Mouse (Mus musculus) MEL (cell line): Measurements from ENCODE around the gene Tnrc6c. TPM values are rescaled to one million over a fixed set of nuclear protein-coding genes. Genes with fewer than 3 reads are reported as not detected.

Experiments used
- DNase-seq: peaks from one replicate; pipeline ENCODE4 v3.0.0; 2011; ENCODE audit warnings: low read depth, low spot score
- H3K27ac ChIP-seq: 2 replicates; pipeline ENCODE4 v1.5.1; 2012; ENCODE audit warnings: low read depth, mild to moderate bottlenecking, control low read depth, low read length, moderate library complexity; ENCODE audit not compliant: control insufficient read depth
- H3K27me3 ChIP-seq, 2 experiments: fragments of 150-350 bp in 1 of 2; sonication (generic) in 1 of 2; 2 replicates each; pipeline ENCODE4 v1.6.1; 2012; ENCODE audit warnings: low read length in 2 of 2, mild to moderate bottlenecking in 2 of 2, improper control_type of control experiment in 1 of 2, moderate library complexity in 1 of 2; ENCODE audit not compliant: insufficient read depth in 2 of 2, control insufficient read depth in 1 of 2
- H3K36me3 ChIP-seq, 2 experiments: 2 replicates each; pipeline ENCODE4 v1.6.1; 2012 to 2014; ENCODE audit warnings: low read length in 2 of 2, improper control_type of control experiment in 1 of 2, inconsistent platforms in 1 of 2, mild to moderate bottlenecking in 1 of 2; ENCODE audit not compliant: insufficient read depth in 2 of 2, control insufficient read depth in 1 of 2
- H3K4me1 ChIP-seq, 2 experiments: fragments of 150-350 bp in 1 of 2; sonication (generic) in 1 of 2; 2 replicates each; pipeline ENCODE4 v1.6.1; 2012; ENCODE audit warnings: low read length in 2 of 2, improper control_type of control experiment in 1 of 2, mild to moderate bottlenecking in 1 of 2; ENCODE audit not compliant: insufficient read depth in 2 of 2, control insufficient read depth in 1 of 2
- H3K4me3 ChIP-seq, 2 experiments: fragments of 150-350 bp in 1 of 2; sonication (generic) in 1 of 2; 2 replicates each; pipeline ENCODE4 v1.5.1; 2012; ENCODE audit warnings: low read depth in 2 of 2, low read length in 2 of 2, mild to moderate bottlenecking in 2 of 2, moderate library complexity in 2 of 2, control low read depth in 1 of 2, improper control_type of control experiment in 1 of 2; ENCODE audit not compliant: control insufficient read depth in 1 of 2, insufficient read depth in 1 of 2
- H3K79me2 ChIP-seq: 2 replicates; pipeline ENCODE4 v1.6.1; 2012; ENCODE audit warnings: mild to moderate bottlenecking, low read length, moderate library complexity; ENCODE audit not compliant: control insufficient read depth, poor library complexity, insufficient read depth
- H3K9ac ChIP-seq: 2 replicates; pipeline ENCODE4 v1.6.1; 2012; ENCODE audit warnings: low read depth, mild to moderate bottlenecking, control low read depth, low read length, moderate library complexity; ENCODE audit not compliant: control insufficient read depth, poor library complexity, severe bottlenecking
- H3K9me3 ChIP-seq: fragments of 150-350 bp; sonication (generic); replicated peaks from 2 replicates; pipeline ENCODE4 v1.6.1; 2012; ENCODE audit warnings: mild to moderate bottlenecking, low read length, improper control_type of control experiment, moderate library complexity; ENCODE audit not compliant: insufficient read depth
- BHLHE40 ChIP-seq: IDR thresholded peaks from 2 replicates; pipeline ENCODE4 v1.6.1; 2012; ENCODE audit warnings: low read depth, mild to moderate bottlenecking, inconsistent platforms, low read length, improper control_type of control experiment, borderline replicate concordance
- CHD1 ChIP-seq: IDR thresholded peaks from 2 replicates; pipeline ENCODE4 v1.6.1; 2012; ENCODE audit warnings: low read depth, mild to moderate bottlenecking, inconsistent platforms, low read length, improper control_type of control experiment
- CHD2 ChIP-seq: IDR thresholded peaks from 2 replicates; pipeline ENCODE4 v1.6.1; 2011; ENCODE audit warnings: low read length, improper control_type of control experiment
- CTCF ChIP-seq, 3 experiments: IDR thresholded peaks in 2 of 3; conservative IDR thresholded peaks in 1 of 3; 2 replicates each; pipeline ENCODE4 v1.5.1; 2011 to 2012; ENCODE audit warnings: low read length in 3 of 3, low read depth in 2 of 3, mild to moderate bottlenecking in 2 of 3, improper control_type of control experiment in 1 of 3, inconsistent platforms in 1 of 3, mixed read lengths in 1 of 3, moderate library complexity in 1 of 3; ENCODE audit not compliant: control insufficient read depth in 1 of 3, insufficient read depth in 1 of 3, poor library complexity in 1 of 3, severe bottlenecking in 1 of 3
- E2F4 ChIP-seq: IDR thresholded peaks from 2 replicates; pipeline ENCODE4 v1.6.1; 2011; ENCODE audit warnings: low read depth, low read length, improper control_type of control experiment, borderline replicate concordance
- ELF1 ChIP-seq: IDR thresholded peaks from 2 replicates; pipeline ENCODE4 v1.6.1; 2014; ENCODE audit warnings: low read depth, mild to moderate bottlenecking, inconsistent platforms, low read length, improper control_type of control experiment, moderate library complexity
- EP300 ChIP-seq, 2 experiments: IDR thresholded peaks; 2 replicates each; pipeline ENCODE4 v1.6.1; 2011; ENCODE audit warnings: improper control_type of control experiment in 2 of 2, low read length in 2 of 2, low read depth in 1 of 2, mild to moderate bottlenecking in 1 of 2
- GATA1 ChIP-seq: IDR thresholded peaks from 2 replicates; pipeline ENCODE4 v1.6.1; 2011; ENCODE audit warnings: low read depth, low read length, improper control_type of control experiment
- KAT2A ChIP-seq: conservative IDR thresholded peaks from 2 replicates; pipeline ENCODE4 v1.6.1; 2012; ENCODE audit warnings: low read depth, low read length, improper control_type of control experiment, inconsistent platforms
- MAFK ChIP-seq: IDR thresholded peaks from 2 replicates; pipeline ENCODE4 v1.6.1; 2011; ENCODE audit warnings: low read depth, mild to moderate bottlenecking, low read length, improper control_type of control experiment, borderline replicate concordance
- MAX ChIP-seq: IDR thresholded peaks from 2 replicates; pipeline ENCODE4 v1.6.1; 2011; ENCODE audit warnings: low read length, improper control_type of control experiment
- MAZ ChIP-seq: IDR thresholded peaks from 2 replicates; pipeline ENCODE4 v1.6.1; 2012; ENCODE audit warnings: low read depth, mild to moderate bottlenecking, inconsistent platforms, low read length, improper control_type of control experiment
- MEF2A ChIP-seq: IDR thresholded peaks from 2 replicates; pipeline ENCODE4 v1.6.1; 2014; ENCODE audit warnings: low read depth, mild to moderate bottlenecking, inconsistent platforms, low read length, improper control_type of control experiment; ENCODE audit not compliant: poor library complexity, insufficient replicate concordance, severe bottlenecking; ENCODE audit errors: extremely low read depth
- MXI1 ChIP-seq: IDR thresholded peaks from 2 replicates; pipeline ENCODE4 v1.6.1; 2011; ENCODE audit warnings: mild to moderate bottlenecking, low read depth, low read length, improper control_type of control experiment
- NELFE ChIP-seq: IDR thresholded peaks from 2 replicates; pipeline ENCODE4 v1.6.1; 2011; ENCODE audit warnings: low read depth, low read length, improper control_type of control experiment
- NRF1 ChIP-seq: IDR thresholded peaks from 2 replicates; pipeline ENCODE4 v1.6.1; 2014; ENCODE audit warnings: low read depth, mild to moderate bottlenecking, inconsistent platforms, low read length, improper control_type of control experiment, moderate library complexity; ENCODE audit not compliant: poor library complexity, insufficient read depth, severe bottlenecking
- POLR2A ChIP-seq, 2 experiments: IDR thresholded peaks; 2 replicates each; pipeline ENCODE4 v1.6.1; 2011 to 2012; ENCODE audit warnings: low read length in 2 of 2, mild to moderate bottlenecking in 2 of 2, control low read depth in 1 of 2, improper control_type of control experiment in 1 of 2, low read depth in 1 of 2, moderate library complexity in 1 of 2; ENCODE audit not compliant: control insufficient read depth in 1 of 2, insufficient read depth in 1 of 2, poor library complexity in 1 of 2
- RAD21 ChIP-seq: IDR thresholded peaks from 2 replicates; pipeline ENCODE4 v1.6.1; 2011; ENCODE audit warnings: mild to moderate bottlenecking, low read depth, low read length, improper control_type of control experiment
- RCOR1 ChIP-seq: IDR thresholded peaks from 2 replicates; pipeline ENCODE4 v1.6.1; 2012; ENCODE audit warnings: low read depth, mild to moderate bottlenecking, inconsistent platforms, low read length, improper control_type of control experiment
- SIN3A ChIP-seq: IDR thresholded peaks from 2 replicates; pipeline ENCODE4 v1.6.1; 2012; ENCODE audit warnings: low read length, improper control_type of control experiment, inconsistent platforms
- TAL1 ChIP-seq: IDR thresholded peaks from 2 replicates; pipeline ENCODE4 v1.6.1; 2012; ENCODE audit warnings: mild to moderate bottlenecking, inconsistent platforms, low read length, moderate library complexity, mixed read lengths
- TBP ChIP-seq: IDR thresholded peaks from 2 replicates; pipeline ENCODE4 v1.8.0; 2011; ENCODE audit warnings: low read depth, low read length, improper control_type of control experiment
- TCF12 ChIP-seq: IDR thresholded peaks from 2 replicates; pipeline ENCODE4 v1.6.1; 2014; ENCODE audit warnings: low read depth, mild to moderate bottlenecking, inconsistent platforms, low read length, improper control_type of control experiment, moderate library complexity
- UBTF ChIP-seq: IDR thresholded peaks from 2 replicates; pipeline ENCODE4 v1.6.1; 2012; ENCODE audit warnings: low read depth, mild to moderate bottlenecking, inconsistent platforms, low read length, improper control_type of control experiment, moderate library complexity, borderline replicate concordance; ENCODE audit not compliant: insufficient read depth
- USF2 ChIP-seq, 2 experiments: IDR thresholded peaks; 2 replicates each; pipeline ENCODE4 v1.6.1; 2011 to 2012; ENCODE audit warnings: improper control_type of control experiment in 2 of 2, low read length in 2 of 2, borderline replicate concordance in 1 of 2, inconsistent platforms in 1 of 2, low read depth in 1 of 2, mild to moderate bottlenecking in 1 of 2; ENCODE audit not compliant: insufficient read depth in 1 of 2
- ZC3H11A ChIP-seq: IDR thresholded peaks from 2 replicates; pipeline ENCODE4 v1.6.1; 2012; ENCODE audit warnings: low read depth, mild to moderate bottlenecking, inconsistent platforms, low read length, improper control_type of control experiment
- ZMIZ1 ChIP-seq: IDR thresholded peaks from 2 replicates; pipeline ENCODE4 v1.6.1; 2012; ENCODE audit warnings: low read depth, mild to moderate bottlenecking, inconsistent platforms, low read length, improper control_type of control experiment, moderate library complexity
- polyA plus RNA-seq, 2 experiments: library from polyadenylated mRNA; stranded (reverse) in 1 of 2; unstranded in 1 of 2; fragments of >175 nt in 1 of 2; fragments of >200 nt in 1 of 2; gene quantifications; 2 replicates each; pipeline versions ENCODE4 v1.2.1 to v1.2.4; 2012; ENCODE audit warnings: low replicate concordance in 2 of 2, low read depth in 1 of 2; ENCODE audit not compliant: insufficient read length in 2 of 2, insufficient read depth in 1 of 2, missing spikeins in 1 of 2
- total RNA-seq: library from RNA; depleted of rRNA; stranded (reverse); fragments of 300-350 nt; gene quantifications from 2 replicates; pipeline ENCODE4 v1.2.3, GENCODE M21; 2012

The Tnrc6c gene
- total and polyA plus RNA-seq, 3 experiments: 16.0 to 19.1 TPM; not detected in 1

DNA sequence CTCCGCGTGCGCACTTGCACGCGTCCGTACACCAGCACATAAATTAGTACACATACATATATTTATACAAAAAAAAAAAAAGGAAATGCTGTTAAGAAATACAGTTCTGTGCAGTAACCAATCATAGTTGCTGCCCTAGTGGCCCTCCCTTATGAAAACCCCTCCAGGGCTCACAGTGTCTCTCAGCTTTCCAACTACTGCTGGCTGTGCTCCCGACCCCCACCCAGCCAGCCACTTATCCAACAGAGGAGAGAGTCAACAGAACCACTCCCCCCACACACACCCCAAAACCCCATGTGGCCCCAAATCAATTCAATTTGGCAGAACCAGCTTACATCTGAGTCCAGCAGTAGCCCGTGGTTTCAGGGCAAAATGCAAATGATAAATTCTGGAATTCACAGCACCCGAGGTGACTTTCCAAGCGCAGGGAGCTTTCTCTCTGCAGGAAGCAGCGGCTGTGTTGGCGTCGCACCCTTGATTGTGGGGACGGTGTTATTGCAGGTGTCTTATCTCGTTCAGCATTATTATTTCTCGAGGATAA lies 36.7 kb upstream of the Tnrc6c start:
- no peak overlapping the region for H3K9ac ChIP-seq
- no peaks in the 10 kb centered on the region for H3K4me1 ChIP-seq
- no peaks in the 10 kb centered on the region for H3K9me3 ChIP-seq
- TF ChIP-seq BHLHE40: no peak
- TF ChIP-seq CHD2: no peak
- TF ChIP-seq NELFE: no peak
- TF ChIP-seq TBP: no peak
- TF ChIP-seq CTCF (IDR thresholded peaks at IDR 0.05 in 2 of 3, conservative IDR thresholded peaks at IDR 0.05 in 1 of 3; ENCODE audit: control insufficient read depth in 1 of 3, insufficient read depth in 1 of 3, low read depth in 2 of 3, low read length in 3 of 3, poor library complexity in 1 of 3, severe bottlenecking in 1 of 3): no peak
- no peak for TF ChIP-seq ZMIZ1
- no peak for TF ChIP-seq CHD1
- TF ChIP-seq MEF2A: no peak
- TF ChIP-seq RCOR1: no peak
- TF ChIP-seq MAX: no peak
- no peak for TF ChIP-seq MAZ
- no peak for TF ChIP-seq EP300 (IDR thresholded peaks at IDR 0.05; ENCODE audit: low read depth in 1 of 2, low read length in 2 of 2)
- TF ChIP-seq RAD21: no peak
- no peak for TF ChIP-seq MAFK
- no peak for TF ChIP-seq E2F4
- TF ChIP-seq UBTF: no peak
- no peak for TF ChIP-seq TCF12
- no peak for TF ChIP-seq MXI1
- DNase-seq: no peak
- no peak overlapping the region for H3K4me3 ChIP-seq
- no peak overlapping the region for H3K27ac ChIP-seq
- H3K36me3 ChIP-seq: no peaks in the 10 kb centered on the region
- peaks cover 26 to 29% of the 10 kb centered on the region in 2 experiments for H3K27me3 ChIP-seq
- no peaks in the 10 kb centered on the region for H3K79me2 ChIP-seq

DNA sequence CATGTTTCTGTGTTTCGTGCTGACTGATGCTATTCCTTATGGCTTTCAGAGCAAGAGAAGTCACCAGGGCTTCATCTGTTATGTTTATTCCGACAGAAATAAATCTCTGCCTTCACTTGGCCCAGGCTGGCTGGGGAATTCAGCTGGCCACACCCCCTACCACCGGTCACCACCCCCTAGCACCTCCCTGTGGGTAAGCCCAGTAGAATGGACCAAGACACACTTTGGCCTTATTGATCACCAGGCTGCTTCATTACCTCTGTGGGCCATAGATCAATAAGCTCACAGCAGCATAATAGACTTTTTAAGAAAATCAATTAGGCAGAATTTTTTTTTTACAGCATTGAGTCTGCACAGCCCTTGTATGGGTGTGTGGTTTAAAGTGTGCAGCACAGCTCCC lies 35.9 kb upstream of the Tnrc6c start:
- Histone ChIP-seq H3K79me2 (no peaks in the 10 kb centered on the region), H3K9ac (no peak overlapping the region), H3K9me3 (no peaks in the 10 kb centered on the region), H3K27ac (no peak overlapping the region), H3K36me3 (no peaks in the 10 kb centered on the region), H3K4me1 (no peaks in the 10 kb centered on the region), H3K27me3 (peaks cover 31 to 33% of the 10 kb centered on the region in 2 experiments), H3K4me3 (no peak overlapping the region)
- TF ChIP-seq CHD2 (no peak), ZC3H11A (no peak), POLR2A (IDR thresholded peaks at IDR 0.05; ENCODE audit: control insufficient read depth in 1 of 2, insufficient read depth in 1 of 2, low read depth in 1 of 2, low read length in 2 of 2, poor library complexity in 1 of 2) (no peak), NRF1 (no peak), CHD1 (no peak), TCF12 (no peak), BHLHE40 (no peak), ELF1 (no peak), SIN3A (no peak), USF2 (IDR thresholded peaks at IDR 0.05; ENCODE audit: borderline replicate concordance in 1 of 2, insufficient read depth in 1 of 2, low read depth in 1 of 2, low read length in 2 of 2) (no peak), KAT2A (no peak), TAL1 (no peak), GATA1 (no peak), MAFK (no peak)
- no peak for DNase-seq
